Mouse (Mus musculus): ENCODE data around the gene Stmn1. TPM values are rescaled to one million over a fixed set of nuclear protein-coding genes. Genes with fewer than 3 reads are reported as not detected.
A peak's percentile ranks its signal among the peaks of the same experiment; 100 is the strongest.
"Not testable (repeated sequence)": the region's sequence is repeated elsewhere in the genome, so short reads cannot be mapped to it uniquely, and the experiment has no call there.

Stmn1 gene
- polyA plus RNA-seq, 1 experiment from 2014 or later, result 5,278 TPM

DNA sequence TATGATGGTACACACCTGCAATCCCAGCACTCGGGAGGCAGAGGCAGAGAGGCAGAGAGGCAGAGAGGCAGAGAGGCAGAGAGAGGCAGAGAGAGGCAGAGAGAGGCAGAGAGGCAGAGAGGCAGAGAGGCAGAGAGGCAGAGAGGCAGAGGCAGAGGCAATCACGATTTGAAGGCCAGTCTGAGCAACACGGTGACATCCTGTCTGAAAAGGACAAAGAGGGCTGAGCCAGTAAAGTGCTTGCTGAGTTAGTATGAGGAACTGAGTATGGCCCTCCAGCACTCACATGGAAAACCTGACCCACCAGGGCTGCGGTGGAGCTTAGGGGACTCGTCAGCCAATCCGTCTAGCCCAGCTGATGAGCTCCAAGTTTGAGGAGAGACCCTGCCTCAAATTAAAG is 30.9 kb downstream of the Stmn1 start:
- H3K4me2 ChIP-seq (replicated peaks), result peak overlapping the region; percentile 96; the same call in 1 of the 2 replicates
- WGBS, result 90% methylated on average over 6 of the region's 6 CpGs

DNA sequence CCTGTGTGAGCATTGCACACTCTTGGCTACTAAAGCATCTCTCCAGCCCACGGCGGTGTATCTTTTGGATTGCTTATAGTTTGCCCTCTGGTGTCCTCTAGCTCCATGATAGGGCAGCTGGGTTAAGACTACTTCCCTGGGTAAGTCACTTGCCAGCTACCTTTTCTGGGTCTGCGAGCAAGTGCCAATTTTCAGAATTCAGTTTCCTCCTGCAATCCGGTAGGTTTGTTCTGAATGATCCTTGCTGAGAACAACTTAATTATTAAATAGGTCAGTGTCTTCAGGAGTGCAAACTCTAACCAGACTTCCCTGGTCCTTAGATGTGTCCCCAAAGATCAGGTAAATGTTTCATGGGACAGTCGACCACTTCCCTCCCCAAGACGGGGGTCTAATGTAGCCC is 33.0 kb downstream of the Stmn1 start:
- Histone ChIP-seq H3K4me1 (replicated peaks; ENCODE audit: control insufficient read depth, insufficient read depth, low read length) (peaks cover 21% of the 10 kb centered on the region), H3K27ac (no peak overlapping the region), H3K4me3 (replicated peaks; ENCODE audit: low read length) (no peak overlapping the region), H3K4me2 (replicated peaks) (no peak overlapping the region), H3K27me3 (ENCODE audit: control insufficient read depth, insufficient read depth, low read length) (no peaks in the 10 kb centered on the region), H3K36me3 (replicated peaks; ENCODE audit: control insufficient read depth, insufficient read depth) (no peaks in the 10 kb centered on the region; the same call in 1 of the 2 replicates), H3K9me3 (ENCODE audit: control insufficient read depth, low read length) (no peaks in the 10 kb centered on the region), H3K9ac (no peak overlapping the region)
- ATAC-seq (ENCODE audit: low FRiP score) (no peak), DNase-seq (ENCODE audit: low spot score) (no peak)
- 96% methylated on average over 6 of the region's 6 CpGs for WGBS

More for the DNA sequence above, 30.9 kb downstream of the Stmn1 start:
- ATAC-seq (ENCODE audit: low FRiP score); DNase-seq (ENCODE audit: low spot score); H3K36me3 ChIP-seq (replicated peaks; ENCODE audit: control insufficient read depth, insufficient read depth); H3K9ac ChIP-seq; H3K9me3 ChIP-seq (ENCODE audit: control insufficient read depth, low read length); H3K4me3 ChIP-seq (replicated peaks; ENCODE audit: low read length); H3K27me3 ChIP-seq (ENCODE audit: control insufficient read depth, insufficient read depth, low read length): not testable (repeated sequence)
- Histone ChIP-seq H3K27ac (peak overlapping the region; percentile 73; the same call in 1 of the 2 replicates), H3K4me1 (replicated peaks; ENCODE audit: control insufficient read depth, insufficient read depth, low read length) (peaks cover 28% of the 10 kb centered on the region)

DNA sequence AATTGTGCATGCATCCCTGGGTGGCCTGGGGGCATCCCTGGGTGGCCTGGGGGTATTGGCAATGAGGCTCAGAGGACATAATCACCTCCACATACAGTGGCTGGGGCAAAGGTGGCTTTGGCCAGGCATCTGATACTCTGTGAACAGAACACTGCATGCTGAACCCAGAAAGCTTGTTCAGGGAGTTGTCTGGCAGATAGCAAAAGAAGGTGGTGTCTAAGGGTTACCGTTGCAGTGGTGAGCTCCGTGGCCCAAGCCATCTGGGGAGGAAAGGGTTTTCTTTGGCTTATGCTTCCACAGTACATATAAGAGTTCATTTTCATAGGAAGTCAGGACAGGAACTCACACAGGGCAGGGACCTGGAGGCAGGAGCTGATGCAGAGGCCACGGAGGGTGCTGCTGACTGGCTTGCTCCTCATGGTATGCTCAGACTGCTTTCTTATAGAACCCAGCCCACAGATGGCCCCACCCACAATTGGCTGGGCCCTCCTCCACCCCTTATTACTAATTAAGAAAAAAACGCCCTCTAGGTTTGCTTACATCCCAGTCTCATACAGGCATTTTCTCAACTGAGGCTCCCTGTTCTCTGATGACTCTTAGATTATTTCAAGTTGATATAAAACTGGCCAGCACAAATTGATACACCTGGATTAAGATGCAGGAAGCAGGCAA is 35.7 kb downstream of the Stmn1 start:
- Histone ChIP-seq H3K4me3 (replicated peaks; ENCODE audit: low read length) (no peak overlapping the region), H3K27ac (no peak overlapping the region), H3K9ac (no peak overlapping the region), H3K9me3 (ENCODE audit: control insufficient read depth, low read length) (no peaks in the 10 kb centered on the region), H3K4me1 (replicated peaks; ENCODE audit: control insufficient read depth, insufficient read depth, low read length) (no peaks in the 10 kb centered on the region), H3K4me2 (replicated peaks) (no peak overlapping the region), H3K27me3 (ENCODE audit: control insufficient read depth, insufficient read depth, low read length) (no peaks in the 10 kb centered on the region), H3K36me3 (replicated peaks; ENCODE audit: control insufficient read depth, insufficient read depth) (peaks cover 18% of the 10 kb centered on the region)
- WGBS, result 77% methylated on average over 4 of the region's 4 CpGs
- DNase-seq (ENCODE audit: low spot score) (no peak), ATAC-seq (ENCODE audit: low FRiP score) (no peak)

DNA sequence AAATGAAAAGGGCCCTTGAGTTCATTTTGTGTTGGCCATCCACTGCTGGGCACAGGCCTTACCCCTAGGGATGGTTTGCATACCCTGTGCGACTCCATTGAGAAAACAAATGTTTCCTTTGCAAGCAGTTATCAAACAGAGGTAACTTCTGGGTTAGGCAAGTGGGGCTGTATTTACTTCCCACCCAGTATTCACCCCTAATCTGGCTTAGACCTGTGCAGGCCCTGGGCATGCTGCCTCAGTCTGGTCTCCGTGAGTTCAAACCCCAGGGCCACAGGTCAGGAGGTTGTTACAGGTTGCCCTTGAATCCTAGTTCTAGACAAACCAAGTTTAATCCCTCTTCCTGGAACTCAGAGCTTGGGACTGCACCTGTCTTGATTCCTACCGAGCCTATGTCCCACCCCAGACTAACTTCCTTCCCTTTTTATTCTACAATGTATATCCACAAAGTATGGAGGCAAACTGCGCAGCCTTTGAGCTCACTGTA is 37.2 kb downstream of the Stmn1 start:
- DNase-seq (ENCODE audit: low spot score), result no peak
- H3K9me3 ChIP-seq (ENCODE audit: control insufficient read depth, low read length), result no peaks in the 10 kb centered on the region
- H3K36me3 ChIP-seq (replicated peaks; ENCODE audit: control insufficient read depth, insufficient read depth), result peaks cover 18% of the 10 kb centered on the region
- H3K4me3 ChIP-seq (replicated peaks; ENCODE audit: low read length), result no peak overlapping the region
- H3K4me2 ChIP-seq (replicated peaks), result no peak overlapping the region
- ATAC-seq (ENCODE audit: low FRiP score), result no peak
- H3K27me3 ChIP-seq (ENCODE audit: control insufficient read depth, insufficient read depth, low read length), result no peaks in the 10 kb centered on the region
- 89% methylated on average over 4 of the region's 4 CpGs for WGBS
- no peaks in the 10 kb centered on the region for H3K4me1 ChIP-seq (replicated peaks; ENCODE audit: control insufficient read depth, insufficient read depth, low read length)
- H3K27ac ChIP-seq, result no peak overlapping the region
- no peak overlapping the region for H3K9ac ChIP-seq

DNA sequence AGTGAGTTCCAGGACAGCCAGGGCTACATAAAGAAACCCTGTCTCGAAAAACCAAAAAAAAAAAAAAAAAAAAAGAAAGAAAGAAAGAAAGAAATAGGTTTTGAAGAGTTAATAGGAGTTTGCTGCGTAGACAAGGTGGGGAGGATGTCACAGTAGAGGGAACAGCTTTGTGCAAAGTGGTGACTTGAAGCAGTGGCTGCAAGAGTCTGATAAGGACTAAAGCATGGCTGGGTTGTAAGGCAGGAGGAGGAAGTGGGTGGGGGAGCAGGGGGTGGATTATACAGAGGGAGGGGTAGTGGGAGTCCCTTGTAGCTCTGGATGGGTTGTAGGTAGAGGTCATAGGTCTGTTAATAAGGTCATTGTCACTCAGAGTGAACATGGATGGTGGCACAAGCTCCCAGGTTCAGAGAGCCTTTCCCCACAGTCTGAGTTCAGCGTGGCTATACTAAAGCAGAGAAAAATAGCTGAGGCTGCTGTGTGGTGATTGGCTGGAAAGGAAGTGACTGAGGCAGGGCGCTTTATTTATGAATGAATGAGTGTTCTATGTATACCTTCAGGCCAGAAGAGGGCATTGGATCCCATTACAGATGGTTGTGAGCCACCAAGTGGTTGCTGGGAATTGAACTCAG is 38.0 kb downstream of the Stmn1 start:
- Histone ChIP-seq H3K9ac (no peak overlapping the region), H3K27ac (no peak overlapping the region), H3K4me3 (replicated peaks; ENCODE audit: low read length) (no peak overlapping the region), H3K4me2 (replicated peaks) (no peak overlapping the region), H3K27me3 (ENCODE audit: control insufficient read depth, insufficient read depth, low read length) (no peaks in the 10 kb centered on the region), H3K9me3 (ENCODE audit: control insufficient read depth, low read length) (no peaks in the 10 kb centered on the region), H3K4me1 (replicated peaks; ENCODE audit: control insufficient read depth, insufficient read depth, low read length) (no peaks in the 10 kb centered on the region), H3K36me3 (replicated peaks; ENCODE audit: control insufficient read depth, insufficient read depth) (peaks cover 18% of the 10 kb centered on the region)
- ATAC-seq (ENCODE audit: low FRiP score), result no peak
- DNase-seq (ENCODE audit: low spot score), result no peak
- 86% methylated on average over 3 of the region's 4 CpGs for WGBS

DNA sequence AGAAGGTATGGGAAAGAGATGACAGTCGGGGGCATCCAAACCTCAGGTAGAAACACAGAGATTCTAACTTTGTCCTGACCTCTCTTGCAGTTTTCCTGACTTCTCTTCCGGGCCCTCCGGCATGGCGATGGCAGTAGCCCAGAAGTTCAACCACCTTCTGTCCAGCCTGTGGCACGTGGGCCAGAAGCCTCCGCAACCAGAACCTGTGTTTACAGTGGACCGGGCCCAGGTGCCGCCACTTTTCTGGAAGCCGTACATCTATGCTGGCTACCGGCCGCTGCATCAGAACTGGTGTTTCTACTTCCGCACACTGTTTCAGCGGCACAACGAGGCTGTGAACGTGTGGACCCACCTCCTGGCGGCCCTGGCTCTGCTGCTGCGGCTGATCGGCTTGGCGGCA is 38.6 kb downstream of the Stmn1 start:
- ATAC-seq (ENCODE audit: low FRiP score) (no peak), DNase-seq (ENCODE audit: low spot score) (no peak)
- no peak overlapping the region for H3K9ac ChIP-seq
- H3K27ac ChIP-seq, result no peak overlapping the region
- peaks cover 18% of the 10 kb centered on the region for H3K36me3 ChIP-seq (replicated peaks; ENCODE audit: control insufficient read depth, insufficient read depth)
- WGBS, result 87% methylated on average over 19 of the region's 19 CpGs
- H3K4me2 ChIP-seq (replicated peaks), result no peak overlapping the region
- H3K27me3 ChIP-seq (ENCODE audit: control insufficient read depth, insufficient read depth, low read length), result no peaks in the 10 kb centered on the region
- no peak overlapping the region for H3K4me3 ChIP-seq (replicated peaks; ENCODE audit: low read length)
- H3K4me1 ChIP-seq (replicated peaks; ENCODE audit: control insufficient read depth, insufficient read depth, low read length), result no peaks in the 10 kb centered on the region; the same call in 1 of the 2 replicates
- H3K9me3 ChIP-seq (ENCODE audit: control insufficient read depth, low read length), result no peaks in the 10 kb centered on the region

DNA sequence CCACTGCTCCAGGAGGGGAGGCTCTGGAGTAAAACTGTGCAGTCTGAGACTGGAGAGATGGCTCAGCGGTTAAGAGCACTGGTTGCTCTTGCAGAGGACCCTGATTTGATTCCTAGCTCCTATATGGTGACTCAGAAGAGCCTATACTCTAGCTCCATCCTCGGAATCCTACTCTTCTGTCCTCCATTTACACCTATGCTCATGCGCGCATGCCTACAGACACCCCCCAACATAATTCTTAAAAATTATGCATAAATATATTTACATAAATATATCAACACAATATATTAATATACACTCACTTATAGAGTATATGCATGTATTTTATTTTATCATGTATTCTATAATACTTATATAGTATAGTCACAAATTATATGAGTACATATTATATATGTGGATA is 42.3 kb downstream of the Stmn1 start:
- Histone ChIP-seq H3K9me3 (ENCODE audit: control insufficient read depth, low read length) (no peaks in the 10 kb centered on the region), H3K9ac (no peak overlapping the region), H3K4me1 (replicated peaks; ENCODE audit: control insufficient read depth, insufficient read depth, low read length) (no peaks in the 10 kb centered on the region; the same call in 1 of the 2 replicates), H3K4me3 (replicated peaks; ENCODE audit: low read length) (no peak overlapping the region), H3K27ac (no peak overlapping the region), H3K36me3 (replicated peaks; ENCODE audit: control insufficient read depth, insufficient read depth) (peaks cover 18% of the 10 kb centered on the region), H3K4me2 (replicated peaks) (peak overlapping the region; percentile 71), H3K27me3 (ENCODE audit: control insufficient read depth, insufficient read depth, low read length) (no peaks in the 10 kb centered on the region)
- no peak for DNase-seq (ENCODE audit: low spot score)
- 80% methylated on average over 4 of the region's 4 CpGs for WGBS
- peak; percentile 5; the same call in 1 of the 2 replicates for ATAC-seq (ENCODE audit: low FRiP score)

DNA sequence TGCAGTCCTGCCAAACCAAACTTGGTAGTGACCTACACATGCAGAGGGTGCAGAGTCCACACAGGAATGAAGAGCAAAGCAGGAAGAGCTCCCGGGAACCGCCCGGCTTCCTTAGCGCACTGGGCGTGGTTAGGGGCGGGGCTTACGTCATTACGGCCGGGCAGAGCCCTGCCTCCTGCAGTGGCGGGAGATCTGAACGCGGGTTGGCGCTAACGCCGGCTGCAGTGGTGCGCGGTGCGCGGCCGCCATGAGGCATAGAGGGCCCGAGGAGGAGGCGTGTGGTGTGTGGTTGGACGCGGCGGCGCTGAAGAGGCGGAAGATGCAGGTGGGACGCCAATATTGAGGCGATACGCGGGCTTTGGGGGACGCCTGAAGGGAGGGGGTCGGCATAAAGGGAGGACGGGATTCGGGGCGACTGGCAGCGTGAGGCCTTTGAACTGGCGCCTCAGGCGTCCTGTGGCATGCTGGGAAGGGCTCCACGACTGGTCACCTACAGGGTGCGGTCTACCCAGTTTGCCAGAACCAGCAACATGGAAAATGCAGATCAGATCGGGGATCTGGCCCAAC is 42.8 kb downstream of the Stmn1 start, which contains the start of gene Aunip:
Aunip (plus strand) TSS at position 155 of the 567 bp plus-strand sequence.
- no peaks in the 10 kb centered on the region; the same call in 1 of the 2 replicates for H3K4me1 ChIP-seq (replicated peaks; ENCODE audit: control insufficient read depth, insufficient read depth, low read length)
- no peaks in the 10 kb centered on the region for H3K9me3 ChIP-seq (ENCODE audit: control insufficient read depth, low read length)
- peak; percentile 96 for DNase-seq (ENCODE audit: low spot score)
- H3K4me2 ChIP-seq (replicated peaks), result peak within 1 kb of the TSS; percentile 71
- ATAC-seq (ENCODE audit: low FRiP score), result peak; percentile 95
- no peak within 1 kb of the TSS for H3K27ac ChIP-seq
- peaks cover 18% of the 10 kb centered on the region for H3K36me3 ChIP-seq (replicated peaks; ENCODE audit: control insufficient read depth, insufficient read depth)
- under 1% methylated on average over 42 of the region's 42 CpGs for WGBS
- peak within 1 kb of the TSS; percentile 21; the same call in 1 of the 2 replicates for H3K9ac ChIP-seq
- H3K27me3 ChIP-seq (ENCODE audit: control insufficient read depth, insufficient read depth, low read length), result no peaks in the 10 kb centered on the region
- H3K4me3 ChIP-seq (replicated peaks; ENCODE audit: low read length), result peak within 1 kb of the TSS; percentile 35

DNA sequence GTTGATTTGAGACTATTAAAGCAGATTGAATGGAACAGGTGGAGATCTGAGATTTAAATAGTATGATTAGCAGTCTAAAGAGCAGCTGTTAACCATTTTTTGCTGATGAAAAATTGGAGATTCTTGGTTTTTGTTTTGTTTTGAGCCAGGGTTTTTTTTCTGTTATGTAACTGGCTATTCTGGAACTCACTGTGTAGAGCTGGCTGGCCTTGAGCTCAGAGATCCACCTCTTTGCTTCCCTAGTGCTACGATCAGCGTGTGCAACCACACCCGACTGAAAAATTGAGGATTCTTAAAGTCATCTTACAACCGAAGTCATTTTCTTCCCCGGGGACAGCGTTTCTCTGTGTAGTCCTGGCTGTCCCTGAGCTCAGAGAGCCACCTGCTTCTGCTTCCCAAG is 43.6 kb downstream of the Stmn1 start:
- ATAC-seq (ENCODE audit: low FRiP score) (no peak), DNase-seq (ENCODE audit: low spot score) (no peak)
- H3K4me2 ChIP-seq (replicated peaks), result peak overlapping the region; percentile 71; the same call in 1 of the 2 replicates
- H3K4me3 ChIP-seq (replicated peaks; ENCODE audit: low read length), result no peak overlapping the region
- no peaks in the 10 kb centered on the region; the same call in 1 of the 2 replicates for H3K4me1 ChIP-seq (replicated peaks; ENCODE audit: control insufficient read depth, insufficient read depth, low read length)
- WGBS, result 80% methylated on average over 6 of the region's 6 CpGs
- no peaks in the 10 kb centered on the region for H3K27me3 ChIP-seq (ENCODE audit: control insufficient read depth, insufficient read depth, low read length)
- H3K9me3 ChIP-seq (ENCODE audit: control insufficient read depth, low read length), result no peaks in the 10 kb centered on the region
- H3K9ac ChIP-seq, result no peak overlapping the region
- H3K36me3 ChIP-seq (replicated peaks; ENCODE audit: control insufficient read depth, insufficient read depth), result peaks cover 16% of the 10 kb centered on the region
- H3K27ac ChIP-seq, result no peak overlapping the region
